Mouse (Mus musculus) small intestine, adult 2 months (tissue): ENCODE measurements at regions not wholly inside any gene's neighbourhood (a gene's known extent, or its start where the extent isn't known, plus 50 kb on each side); places are given as distances from the start of the nearest gene placed in this dataset.

Experiments
- CTCF ChIP-seq: fragments of 200-500 bp; IDR thresholded peaks from 2 replicates; pipeline ENCODE4 v1.5.1; 2012; ENCODE audit warnings: low read depth, mild to moderate bottlenecking, control low read depth, inconsistent platforms, low read length, moderate library complexity, mixed read lengths; ENCODE audit not compliant: insufficient replicate concordance, insufficient read length; ENCODE audit errors: extremely low read depth
- POLR2A ChIP-seq: fragments of 200-500 bp; IDR thresholded peaks from 2 replicates; pipeline ENCODE4 v1.6.1; 2012; ENCODE audit warnings: low read depth, mild to moderate bottlenecking, control low read depth, inconsistent platforms, low read length, moderate library complexity

DNA sequence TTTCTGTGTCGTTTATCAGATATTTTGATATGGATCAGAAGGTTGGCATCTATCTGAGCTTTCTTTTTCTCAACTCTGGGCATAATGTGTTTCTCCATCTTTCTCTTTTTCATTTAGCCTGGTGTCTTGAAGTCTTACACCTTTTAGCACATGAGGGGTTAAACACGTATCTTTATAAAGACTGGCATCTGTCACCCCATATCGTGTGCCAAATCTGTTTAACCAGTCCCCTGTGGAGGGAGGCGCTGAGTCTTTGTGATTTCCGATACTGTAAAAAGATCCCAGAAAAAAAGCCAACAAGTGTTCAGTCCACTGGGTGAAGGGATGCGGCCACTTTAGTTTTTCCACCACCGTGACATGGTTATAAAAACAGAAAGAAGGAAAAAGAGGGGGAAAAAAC, 313.3 kb downstream of the Diras2 start:
- TF ChIP-seq CTCF (no peak), POLR2A (no peak)
